Mouse (Mus musculus) kidney, postnatal 4 days (tissue): Measurements from ENCODE around the gene Vasn.

Source experiments
- DNase-seq, 2 experiments: peaks; one replicate each; pipeline ENCODE4 v3.0.0; 2021; ENCODE audit warnings: mixed read lengths in 2 of 2

The Vasn gene

DNA sequence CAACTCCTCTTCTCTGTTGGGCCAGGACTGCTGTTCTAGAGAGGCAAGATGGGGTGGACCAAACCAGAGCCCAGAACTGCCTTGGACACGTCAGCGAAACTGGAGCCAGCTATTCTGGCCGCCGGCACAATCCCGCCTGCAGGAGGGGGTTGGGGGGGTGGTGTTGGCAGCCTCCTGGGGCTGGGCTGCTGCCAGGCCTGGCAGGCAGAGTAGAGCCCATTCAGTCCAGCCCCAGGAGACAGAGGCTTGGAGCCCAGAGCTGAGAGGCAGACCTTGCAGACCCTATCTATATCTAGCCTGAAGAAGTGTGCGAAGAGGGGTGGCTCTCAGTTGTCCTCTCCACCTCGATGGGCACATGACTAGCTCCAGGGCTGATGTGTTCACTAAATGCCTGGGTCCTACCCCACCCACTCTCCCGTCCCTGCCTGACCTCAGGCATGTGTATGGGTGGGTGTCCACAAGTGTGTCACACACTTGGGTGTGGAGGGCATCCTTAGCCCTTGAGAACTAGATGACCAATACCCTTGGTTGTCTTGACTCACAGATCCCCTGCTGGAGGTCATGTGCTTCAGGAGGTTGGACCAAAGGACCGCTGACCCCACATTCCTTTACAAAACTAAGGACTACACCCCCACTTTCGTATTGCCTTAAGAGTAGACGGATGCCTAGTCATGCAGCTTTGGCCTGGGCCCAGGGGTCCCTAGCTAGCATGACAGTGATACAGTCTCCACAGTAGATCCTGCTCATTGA is 4.1 kb downstream of the Vasn start:
- peak; percentile 65 to 74 for DNase-seq

DNA sequence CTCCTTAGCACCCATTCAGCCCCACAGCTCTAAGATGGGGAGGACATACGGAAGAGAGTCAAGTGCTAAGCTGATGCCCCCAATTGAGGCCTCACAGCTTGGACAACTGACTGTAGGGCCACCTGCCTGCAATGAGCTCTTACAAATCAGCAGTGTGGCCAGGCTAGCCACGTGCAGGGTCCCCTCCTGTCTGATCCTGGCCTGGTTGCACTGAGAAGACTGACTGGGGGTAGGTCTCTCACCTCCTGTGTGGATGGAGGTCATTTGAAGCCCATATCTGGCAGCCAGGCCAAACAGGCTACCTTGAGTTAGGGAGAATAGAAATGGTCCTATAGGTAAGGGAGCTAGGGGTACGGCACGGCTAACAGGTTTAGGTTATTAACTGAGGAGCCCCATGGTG is 6.1 kb downstream of the Vasn start:
- DNase-seq = no peak

GRCm38 (mm10) chr16:4646831-4647230 is 7.1 kb downstream of the Vasn start:
- no peak for DNase-seq

DNA sequence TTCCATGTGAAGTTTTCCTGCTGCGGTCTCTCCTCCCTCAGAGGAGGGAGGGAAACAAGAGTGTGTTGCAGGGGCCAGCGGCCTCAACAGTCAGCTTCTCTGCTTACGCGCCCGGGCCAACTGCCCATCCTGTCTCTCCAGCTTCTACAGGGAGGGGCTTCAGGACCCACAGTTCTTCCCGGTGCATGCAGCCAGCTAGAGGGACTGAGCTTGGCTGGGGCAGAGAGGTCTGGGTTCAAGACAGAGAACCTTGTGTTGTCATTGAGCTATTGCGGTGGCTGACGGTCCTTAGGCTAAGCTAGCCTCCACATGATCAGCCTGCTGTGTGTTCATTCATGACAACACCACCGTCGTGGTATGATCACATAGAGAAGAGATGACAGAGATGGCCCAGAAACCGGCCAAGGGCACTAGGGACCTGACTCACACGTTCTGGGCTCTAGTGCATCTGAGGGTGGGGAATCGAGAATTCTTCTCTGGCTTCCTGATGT is 8.0 kb downstream of the Vasn start:
- peak; percentile 63 to 75 for DNase-seq

- DNase-seq = peak in 1 of 2 experiments; percentile 60
Observed at GRCm38 (mm10) chr16:4648416-4649023, 8.8 kb downstream of the Vasn start.

- DNase-seq = no peak
Observed at GRCm38 (mm10) chr16:4649211-4649610, 9.5 kb downstream of the Vasn start.

- DNase-seq = no peak
Observed at GRCm38 (mm10) chr16:4649692-4650091, 10.0 kb downstream of the Vasn start.

GRCm38 (mm10) chr16:4650161-4650560 is 10.4 kb downstream of the Vasn start:
- no peak for DNase-seq

- no peak for DNase-seq
Observed at GRCm38 (mm10) chr16:4651081-4651480, 11.3 kb downstream of the Vasn start.

DNA sequence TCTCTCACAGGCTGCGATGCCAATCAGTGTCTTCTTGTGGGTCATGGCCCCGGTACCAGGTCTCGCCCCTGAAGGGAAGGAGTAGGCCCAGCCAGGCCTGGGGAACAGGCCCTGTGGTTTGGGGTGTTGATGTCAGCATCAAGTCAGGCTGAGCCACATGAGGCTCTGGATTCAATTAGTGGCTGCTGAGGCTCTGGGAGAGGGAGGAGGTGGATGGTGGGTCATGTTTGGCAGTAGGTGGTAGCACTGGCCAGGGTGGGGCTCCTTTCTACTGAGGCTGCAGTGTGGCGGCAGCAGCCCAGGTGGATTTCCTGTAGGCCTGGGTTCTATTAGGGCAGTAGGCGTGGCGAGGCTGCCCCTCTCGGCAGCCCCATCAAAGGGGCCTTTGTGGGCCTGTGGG is 11.9 kb downstream of the Vasn start:
- no peak for DNase-seq

DNA sequence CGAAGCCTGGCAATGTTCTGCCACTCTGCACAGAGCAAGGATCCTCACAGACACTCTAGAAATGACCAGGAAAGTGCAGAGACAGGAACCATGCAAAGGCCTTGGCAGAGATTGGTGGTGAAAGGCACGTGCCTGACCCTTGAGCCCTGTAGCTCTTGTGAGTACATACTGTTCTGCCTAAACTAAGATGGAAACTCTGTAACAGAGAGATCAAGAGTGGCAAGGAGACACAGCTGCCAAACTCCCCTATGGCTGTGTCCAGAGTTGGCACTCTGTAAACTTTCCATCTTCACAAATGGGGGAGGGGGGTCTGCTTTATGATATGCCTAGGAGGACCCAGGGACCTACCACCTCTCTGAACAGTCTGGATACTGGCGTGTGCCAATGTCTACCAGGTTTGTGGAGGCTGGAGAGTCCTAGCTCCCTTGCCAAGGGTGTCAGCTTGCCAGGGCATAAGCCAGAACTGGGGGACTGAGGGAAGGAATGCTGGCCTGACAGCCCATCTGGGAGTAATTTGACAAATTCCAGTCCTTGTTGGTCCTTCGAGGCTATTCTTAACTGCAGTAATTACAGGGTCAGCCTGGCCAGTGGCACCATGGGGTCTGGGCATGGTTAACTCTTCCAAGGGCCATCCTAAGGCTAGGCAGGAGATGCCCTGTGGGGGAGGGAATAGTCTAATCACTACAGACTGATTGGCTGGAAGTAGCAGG is 13.1 kb downstream of the Vasn start:
- no peak for DNase-seq

DNA sequence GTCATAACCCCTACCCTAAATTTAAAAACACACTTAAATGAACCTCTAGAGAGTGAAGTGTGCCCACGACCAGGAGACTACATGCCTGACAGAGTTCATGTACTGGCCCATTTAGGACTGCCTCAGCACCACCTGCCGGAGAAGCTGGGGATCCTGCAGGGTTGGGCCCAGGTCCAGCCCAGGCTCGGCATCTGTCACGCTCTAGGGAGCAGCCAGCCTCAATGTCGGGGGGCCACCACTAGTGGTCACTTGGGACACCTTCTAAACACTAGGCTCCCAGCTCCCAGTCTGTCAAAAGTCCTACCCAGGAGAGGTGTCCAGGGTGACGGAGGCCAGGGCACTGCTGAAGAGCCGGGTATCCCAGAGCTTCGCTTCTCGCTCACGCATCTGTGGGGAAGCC is 15.0 kb downstream of the Vasn start:
- DNase-seq = peak; percentile 65 to 76

- peak; percentile 60 to 75 for DNase-seq
Observed at GRCm38 (mm10) chr16:4655251-4655734, 15.6 kb downstream of the Vasn start.

DNA sequence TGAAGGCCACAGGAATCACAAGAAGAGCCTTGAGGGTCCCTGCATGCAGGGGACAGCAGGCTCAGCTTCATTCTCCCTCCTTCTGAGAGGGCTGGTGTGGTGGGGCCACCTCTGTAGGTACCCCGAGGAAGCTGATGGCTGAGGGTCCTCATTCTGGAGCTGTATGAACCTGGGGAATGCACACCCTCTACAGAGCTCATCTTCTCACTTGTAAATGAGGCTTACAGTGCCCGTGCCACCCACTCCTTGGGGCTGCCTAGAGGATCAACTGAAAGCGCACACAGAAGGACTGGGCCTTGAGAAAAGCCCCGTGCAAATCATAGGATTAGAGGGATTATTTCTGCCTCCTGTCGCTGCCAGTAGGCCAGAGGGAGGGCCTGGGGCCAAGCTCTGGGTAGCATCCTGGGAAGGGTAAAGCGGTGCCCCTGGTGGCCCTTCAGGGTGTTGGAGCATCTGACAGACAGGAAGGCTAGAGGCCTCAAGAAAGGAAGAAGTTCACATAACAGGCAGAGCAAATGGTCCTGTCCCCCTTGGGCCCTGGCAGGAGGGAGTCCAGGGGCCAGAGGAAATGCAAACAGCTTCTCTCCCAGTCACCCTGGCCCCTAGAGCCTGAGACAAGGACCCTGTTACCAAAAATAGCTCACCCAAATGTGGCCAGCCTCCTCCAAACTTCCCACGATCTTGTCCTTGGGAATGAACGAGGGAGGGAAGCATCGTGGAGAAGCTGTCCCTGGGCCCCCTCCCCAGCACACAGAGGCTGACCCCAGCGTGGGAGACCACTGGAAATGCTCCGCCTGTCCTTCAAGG is 16.2 kb downstream of the Vasn start:
- peak; percentile 51 to 63 for DNase-seq

DNA sequence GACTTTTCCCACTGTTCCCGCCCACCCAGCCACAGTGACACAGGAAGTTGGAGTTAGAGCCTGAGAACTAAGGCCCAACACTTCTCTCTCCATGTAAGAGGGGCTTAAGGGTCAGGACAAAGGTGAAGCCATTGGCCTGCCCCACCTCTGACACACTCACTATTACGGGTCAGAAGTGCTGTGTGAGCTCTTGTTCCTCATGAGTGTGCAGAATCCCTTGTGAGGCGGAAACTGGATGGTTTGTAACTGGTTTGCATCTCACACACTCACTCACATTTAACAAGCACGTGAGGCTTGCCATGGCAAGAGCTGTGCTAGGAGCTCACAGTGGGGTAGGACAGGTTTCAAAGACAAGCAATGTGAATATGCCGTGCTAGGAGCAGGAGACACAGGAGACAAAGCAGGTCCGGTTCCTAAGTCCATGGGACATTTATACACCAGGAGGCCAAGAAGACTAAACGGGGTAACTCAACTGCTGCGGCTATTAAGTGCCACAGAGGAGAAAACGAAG is 16.9 kb downstream of the Vasn start:
- DNase-seq = no peak

DNA sequence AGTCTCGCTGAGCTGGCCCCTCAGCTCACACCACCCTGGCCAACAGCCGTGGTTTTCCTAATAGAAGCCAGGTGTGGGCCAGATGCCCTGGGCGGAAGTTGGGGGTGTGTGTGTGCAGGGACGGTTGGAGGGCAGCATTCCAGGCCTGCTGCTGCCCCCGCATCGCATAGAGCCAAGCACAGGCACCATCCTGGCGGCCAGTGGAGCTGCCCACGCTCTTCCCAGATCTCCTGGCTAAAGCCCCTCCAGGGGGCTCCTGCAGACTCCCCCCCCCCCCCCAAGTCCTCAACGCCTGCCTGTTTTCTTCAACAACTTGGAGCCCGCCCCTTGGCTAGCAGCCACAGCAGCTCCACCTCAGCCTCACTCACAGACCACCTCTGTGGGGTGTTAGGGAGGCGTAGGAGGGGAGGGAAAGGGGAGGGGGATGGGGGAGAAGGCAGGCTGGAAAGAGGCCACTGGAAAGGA is 19.1 kb downstream of the Vasn start:
- peak; percentile 72 to 83 for DNase-seq

- no peak for DNase-seq
Observed at GRCm38 (mm10) chr16:4659326-4659725, 19.6 kb downstream of the Vasn start.

GRCm38 (mm10) chr16:4661605-4662004 is 21.9 kb downstream of the Vasn start:
- no peak for DNase-seq

DNA sequence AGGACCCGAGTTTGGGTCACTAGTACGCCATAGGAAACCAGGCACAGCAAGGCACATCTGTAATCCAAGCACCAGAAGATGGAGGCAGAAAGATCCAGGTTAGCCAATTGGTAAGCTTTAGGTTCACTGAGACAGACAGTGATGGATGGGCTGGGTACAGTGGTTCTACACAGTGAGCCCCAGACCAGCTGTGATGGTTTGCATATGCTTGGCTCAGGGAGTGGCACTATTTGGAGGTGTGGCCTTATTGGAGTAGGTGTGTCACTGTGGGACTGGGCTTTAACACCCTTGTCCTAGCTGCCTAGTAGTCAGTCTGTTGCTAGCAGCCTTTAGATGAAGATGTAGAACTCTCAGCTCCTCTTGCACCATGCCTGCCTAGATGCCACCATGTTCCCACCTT is 24.1 kb downstream of the Vasn start:
- DNase-seq = no peak

GRCm38 (mm10) chr16:4665726-4666125 is 26.0 kb downstream of the Vasn start:
- no peak for DNase-seq

GRCm38 (mm10) chr16:4667190-4667808 is 27.6 kb downstream of the Vasn start:
- DNase-seq = peak; percentile 93

GRCm38 (mm10) chr16:4670317-4670716 is 30.6 kb downstream of the Vasn start:
- DNase-seq = no peak
